Mouse (Mus musculus) adrenal gland, postnatal 4 days (tissue): ENCODE results near the gene Igf1r. TPM values are rescaled to one million over a fixed set of nuclear protein-coding genes. Genes with fewer than 3 reads are reported as not detected.

Source experiments
- DNase-seq, 2 experiments: peaks; one replicate each; pipeline ENCODE4 v3.0.0; 2021 to 2022; ENCODE audit warnings: low spot score in 2 of 2, mixed read lengths in 2 of 2
- total RNA-seq, 2 experiments: library from RNA; stranded (reverse); gene quantifications; 2 replicates each; pipeline ENCODE4 v1.2.3; 2021

The Igf1r gene
- total RNA-seq, 2 experiments from 2014 or later, result 71.9 to 75.8 TPM

DNA sequence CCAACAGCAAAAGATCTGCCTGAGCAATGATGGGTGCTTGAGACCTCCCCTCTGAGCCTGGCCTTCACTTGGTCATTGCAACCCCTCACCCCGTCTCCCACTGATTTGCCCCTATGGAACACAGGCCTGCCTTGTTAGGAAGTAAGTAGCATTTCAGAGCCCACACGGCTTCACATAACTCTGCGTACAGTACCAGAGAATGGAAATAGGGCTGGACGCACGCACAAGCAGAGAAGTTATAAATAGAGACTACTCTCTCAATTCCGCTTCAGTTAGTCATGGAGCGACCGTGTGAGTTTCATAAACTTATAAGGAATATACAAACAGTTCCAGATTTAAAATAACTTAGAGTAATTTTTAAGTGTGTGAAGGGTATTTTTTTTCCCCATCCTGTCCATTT, 200.6 kb downstream of the Igf1r start:
- DNase-seq, result no peak

- DNase-seq, result no peak
Measured at GRCm38 (mm10) chr7:68154588-68154987, 202.0 kb downstream of the Igf1r start.

DNA sequence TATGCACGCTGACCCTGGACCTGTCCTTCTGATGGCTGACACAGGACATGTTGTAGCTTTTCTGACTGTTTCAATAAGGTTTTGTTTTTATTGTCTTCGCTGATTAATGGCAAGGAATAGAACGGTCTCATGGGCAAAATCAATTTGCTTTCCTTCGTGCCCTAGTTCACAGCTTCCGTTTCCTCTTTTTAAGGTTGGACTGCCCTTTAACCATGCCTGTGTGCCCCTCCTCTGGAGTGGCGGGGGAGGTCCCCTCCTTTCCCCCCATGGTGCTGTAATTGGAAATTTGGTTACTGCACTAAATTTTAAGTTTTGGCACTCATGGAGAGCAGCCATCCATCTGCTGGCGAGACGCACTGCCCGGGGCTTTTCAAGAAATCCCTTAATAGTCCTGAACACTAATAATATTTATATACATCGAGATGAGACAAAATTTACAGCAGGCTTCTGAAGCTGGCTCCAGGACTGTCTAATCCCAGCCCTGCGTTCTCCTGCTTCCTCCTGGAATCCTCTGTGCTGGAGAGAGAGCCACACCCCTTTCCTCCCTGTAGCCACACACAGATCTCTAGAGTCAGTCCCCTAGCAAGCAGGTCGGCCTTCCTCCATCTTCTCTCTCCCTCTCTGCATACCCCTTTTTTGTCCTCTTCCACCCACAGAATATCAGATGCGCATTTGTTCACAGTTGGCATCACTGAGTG, 207.6 kb downstream of the Igf1r start:
- DNase-seq, result no peak

DNA sequence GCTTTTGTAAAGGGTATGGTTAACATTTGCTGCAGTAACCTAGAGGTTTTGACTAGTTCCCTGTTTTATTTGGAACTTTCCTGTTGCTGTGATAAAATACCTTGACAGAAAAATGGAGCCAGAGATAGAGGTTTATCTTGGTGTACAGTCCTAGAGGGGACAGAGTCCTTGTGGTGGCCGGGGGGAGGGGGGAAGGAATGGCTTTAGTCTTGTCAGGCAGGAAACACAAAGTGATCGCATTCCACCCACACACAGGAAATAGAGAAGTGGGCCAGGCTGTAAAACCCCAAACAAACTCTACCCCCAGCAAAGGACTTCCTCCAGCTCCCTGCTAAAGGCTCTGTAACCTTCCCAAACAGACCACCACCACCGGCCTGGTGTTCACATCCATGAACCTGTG, 211.4 kb downstream of the Igf1r start:
- DNase-seq, result no peak

DNA sequence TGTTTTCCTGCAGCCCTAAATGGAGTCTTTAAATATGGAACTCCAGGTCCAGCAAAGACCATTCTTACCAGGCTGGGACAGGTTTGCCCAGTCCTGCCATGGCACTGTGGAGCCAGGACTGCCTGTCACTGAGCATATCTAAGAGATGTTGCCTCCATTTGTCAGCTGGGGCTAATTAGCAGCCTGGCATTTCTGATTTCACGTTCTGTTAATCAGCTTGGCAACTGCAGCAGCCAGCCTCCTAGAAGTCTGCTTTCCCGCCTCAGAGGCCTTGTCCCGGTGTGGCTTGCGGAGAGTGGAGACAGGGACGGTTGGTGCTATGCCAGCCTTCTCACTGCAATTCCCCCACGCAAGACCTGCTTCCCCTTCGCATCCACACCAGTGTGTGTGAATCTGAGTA, 220.1 kb downstream of the Igf1r start:
- no peak for DNase-seq

DNA sequence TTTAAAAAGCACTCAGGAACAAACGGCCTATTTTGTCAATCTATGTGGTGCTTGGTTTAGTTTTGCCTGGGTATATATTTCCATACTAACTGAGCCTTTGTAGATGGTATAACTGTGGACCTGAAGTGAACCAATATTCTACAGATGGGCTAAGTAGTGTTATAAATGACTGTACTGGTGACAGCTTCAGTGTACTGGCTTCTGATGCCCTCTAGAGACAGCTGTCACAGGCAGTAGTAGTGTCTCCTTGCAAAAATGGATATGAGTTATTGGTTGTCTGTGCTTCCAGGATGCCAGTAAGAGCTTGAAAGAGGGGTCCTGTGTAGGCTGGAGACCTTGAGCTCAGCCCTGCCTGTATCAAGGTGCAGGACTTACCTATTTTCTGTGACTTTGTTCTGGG, 227.0 kb downstream of the Igf1r start:
- no peak for DNase-seq

DNA sequence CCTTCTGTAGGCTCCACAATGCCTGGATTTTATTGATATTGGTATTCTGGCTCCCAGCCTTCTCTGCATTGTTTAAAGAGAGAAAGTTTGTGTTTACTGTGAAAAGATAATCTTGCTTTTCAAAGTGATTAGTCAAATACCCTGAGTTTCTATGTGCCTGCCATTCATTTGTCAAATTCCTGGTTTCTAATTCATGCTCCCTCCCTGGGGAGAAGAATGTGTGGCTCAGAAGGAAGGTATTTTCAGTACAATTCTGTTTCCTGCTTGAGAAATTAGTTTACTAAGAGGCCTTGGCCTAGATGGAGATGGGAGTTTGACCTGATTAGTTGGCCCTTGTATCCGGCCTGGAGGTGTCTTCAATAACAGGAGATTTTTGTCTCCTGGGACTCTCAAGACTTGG, 228.5 kb downstream of the Igf1r start:
- DNase-seq, result no peak

- no peak for DNase-seq
Measured at GRCm38 (mm10) chr7:68182025-68182424, 229.4 kb downstream of the Igf1r start.

GRCm38 (mm10) chr7:68182773-68183172, 230.1 kb downstream of the Igf1r start:
- no peak for DNase-seq

DNA sequence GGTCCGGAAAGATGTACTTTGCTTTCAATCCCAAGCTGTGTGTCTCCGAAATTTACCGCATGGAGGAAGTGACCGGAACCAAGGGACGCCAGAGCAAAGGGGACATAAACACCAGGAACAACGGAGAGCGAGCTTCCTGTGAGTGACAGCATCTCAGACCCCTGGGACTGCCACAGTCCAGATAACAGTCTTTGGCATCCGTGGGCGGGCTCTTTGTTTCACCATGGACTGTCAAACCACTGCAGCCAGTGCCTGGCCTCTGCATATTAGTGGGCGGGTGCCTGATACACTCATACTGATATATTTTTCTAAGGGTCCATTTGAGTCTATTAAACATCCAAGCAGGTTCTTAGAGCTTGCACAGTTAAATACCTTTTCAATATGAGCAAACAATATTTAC, 230.8 kb downstream of the Igf1r start:
- no peak for DNase-seq

DNA sequence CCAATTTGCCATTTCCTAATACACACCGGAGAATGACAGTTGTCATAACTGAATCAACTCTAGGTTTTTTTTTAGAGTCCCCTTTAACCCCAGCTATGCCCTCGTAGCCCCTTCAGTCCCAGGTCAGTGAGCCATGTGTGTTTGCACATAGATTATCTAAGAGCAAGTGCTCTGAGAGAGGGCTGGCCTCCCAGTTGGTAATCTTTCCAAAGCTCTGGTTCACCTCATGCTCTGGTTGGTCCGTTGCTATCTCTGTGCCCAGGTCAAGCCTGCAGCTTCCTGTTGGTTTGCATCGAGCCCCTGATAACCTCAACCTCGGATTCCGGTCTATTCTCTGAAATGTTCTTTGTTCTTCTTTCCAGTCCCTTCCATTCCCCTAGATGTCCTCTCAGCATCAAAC, 236.6 kb downstream of the Igf1r start:
- no peak for DNase-seq

DNA sequence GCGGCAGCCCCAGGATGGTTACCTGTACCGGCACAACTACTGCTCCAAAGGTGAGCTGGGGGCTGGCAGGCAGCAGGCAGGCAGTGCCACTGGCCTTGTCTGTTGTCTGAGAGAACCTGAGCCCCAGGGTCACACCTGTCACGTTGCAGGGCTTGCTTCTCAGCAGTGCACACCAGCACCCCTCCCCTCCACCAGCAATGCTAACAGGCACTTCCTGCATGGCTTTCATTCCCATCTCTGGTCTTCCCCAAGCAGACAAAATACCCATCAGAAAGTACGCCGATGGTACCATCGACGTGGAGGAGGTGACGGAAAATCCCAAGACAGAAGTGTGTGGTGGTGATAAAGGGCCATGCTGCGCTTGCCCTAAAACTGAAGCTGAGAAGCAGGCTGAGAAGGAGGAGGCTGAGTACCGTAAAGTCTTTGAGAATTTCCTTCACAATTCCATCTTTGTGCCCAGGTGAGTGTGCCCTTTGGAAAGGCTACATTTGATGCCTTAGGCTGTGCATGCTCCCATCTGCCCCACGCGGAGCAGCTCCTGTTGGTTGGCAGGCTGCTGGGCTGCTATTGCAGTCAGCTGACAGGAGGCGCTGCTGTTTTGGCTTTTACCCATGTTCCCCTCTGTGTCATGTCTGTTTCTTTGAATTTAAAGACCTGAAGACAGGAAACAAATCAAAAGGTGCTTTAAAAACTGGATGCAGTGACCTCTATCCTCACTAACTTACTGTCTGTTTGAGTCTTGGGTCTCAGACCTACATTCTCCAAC, 237.2 kb downstream of the Igf1r start:
- DNase-seq, result no peak

- no peak for DNase-seq
Measured at GRCm38 (mm10) chr7:68193958-68194695, 241.5 kb downstream of the Igf1r start.

DNA sequence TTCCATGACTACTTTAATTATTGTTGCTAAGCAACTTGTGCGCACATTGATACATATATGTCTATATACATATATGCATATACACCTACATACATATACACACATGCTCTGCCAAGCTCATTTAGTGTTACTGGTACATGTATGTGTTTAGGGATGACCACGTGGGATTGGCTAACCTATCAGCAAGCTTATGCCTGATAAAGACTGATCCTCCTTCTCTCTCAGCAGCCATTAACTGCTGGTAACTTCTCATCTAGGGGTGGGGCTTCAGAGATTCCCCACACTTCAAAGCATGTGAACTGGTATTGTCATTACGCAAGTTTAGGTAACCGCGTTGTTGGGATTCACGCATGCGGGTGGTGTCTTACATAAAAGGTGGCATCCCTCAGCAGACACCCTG, 247.0 kb downstream of the Igf1r start:
- DNase-seq, result no peak

- DNase-seq, result no peak
Measured at GRCm38 (mm10) chr7:68205776-68206427, 253.3 kb downstream of the Igf1r start.

- no peak for DNase-seq
Measured at GRCm38 (mm10) chr7:68209039-68209438, 256.4 kb downstream of the Igf1r start.

DNA sequence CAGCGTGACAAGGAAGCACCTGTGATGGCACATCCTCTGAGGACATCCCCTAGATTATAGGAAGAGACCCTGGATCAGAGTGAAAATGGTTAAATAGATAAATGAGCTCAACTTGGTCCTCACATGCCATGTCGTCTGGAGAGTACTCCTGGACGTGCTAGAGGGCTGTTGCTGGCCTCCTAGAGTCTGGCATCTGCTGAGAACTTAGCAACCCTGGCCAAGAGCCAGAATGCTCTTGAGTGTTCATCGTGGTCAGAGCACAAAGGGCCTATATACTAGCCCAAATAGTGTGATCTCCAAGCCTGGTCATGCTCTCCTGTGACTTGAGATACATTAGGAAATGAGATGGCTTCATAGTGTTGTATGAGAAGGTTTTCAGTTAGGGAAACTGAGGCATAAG, 257.8 kb downstream of the Igf1r start:
- no peak for DNase-seq

DNA sequence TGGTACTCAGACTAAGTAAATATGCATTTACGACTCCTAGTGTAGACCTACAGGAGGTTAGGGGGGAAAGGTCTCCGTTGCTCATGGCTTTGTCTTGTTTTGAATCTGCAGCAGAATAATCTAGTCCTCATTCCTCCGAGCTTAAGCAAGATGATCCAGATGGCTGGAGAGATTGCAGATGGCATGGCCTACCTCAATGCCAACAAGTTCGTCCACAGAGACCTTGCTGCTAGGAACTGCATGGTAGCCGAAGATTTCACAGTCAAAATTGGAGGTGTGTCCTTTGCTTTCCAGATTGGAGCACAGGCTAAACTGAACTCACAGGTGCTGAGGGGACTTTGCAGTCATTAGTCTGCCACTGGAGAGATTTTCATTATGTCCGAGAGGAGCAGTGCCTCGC, 259.3 kb downstream of the Igf1r start:
- DNase-seq, result no peak

- DNase-seq, result no peak
Measured at GRCm38 (mm10) chr7:68213842-68214241, 261.2 kb downstream of the Igf1r start.

DNA sequence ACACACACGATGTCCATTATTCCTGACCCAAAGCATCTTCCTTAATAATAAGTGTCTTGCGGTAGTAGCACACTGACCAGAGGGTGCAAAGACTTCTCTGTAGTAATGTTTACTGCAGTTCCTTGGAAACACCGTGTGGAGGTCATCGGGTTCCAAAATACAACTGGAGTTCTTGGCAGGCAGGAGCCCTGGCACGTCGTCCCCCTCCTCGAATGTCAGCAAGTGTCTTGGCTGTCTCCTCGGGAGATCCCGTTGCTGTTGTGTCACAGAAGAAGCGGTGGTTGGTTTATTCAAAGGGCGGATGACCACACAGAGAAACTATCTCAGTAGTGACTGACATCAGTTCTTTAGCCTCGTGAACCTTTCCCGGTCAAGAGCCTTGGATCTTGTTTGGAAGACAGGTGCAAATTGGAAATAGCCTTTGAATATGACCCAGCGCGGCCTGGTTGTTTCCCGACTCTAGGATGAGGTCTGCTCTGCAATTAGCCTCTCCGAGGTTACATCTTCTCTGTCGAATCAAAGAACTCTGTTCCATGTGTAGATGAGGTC, 263.0 kb downstream of the Igf1r start:
- DNase-seq, result no peak

DNA sequence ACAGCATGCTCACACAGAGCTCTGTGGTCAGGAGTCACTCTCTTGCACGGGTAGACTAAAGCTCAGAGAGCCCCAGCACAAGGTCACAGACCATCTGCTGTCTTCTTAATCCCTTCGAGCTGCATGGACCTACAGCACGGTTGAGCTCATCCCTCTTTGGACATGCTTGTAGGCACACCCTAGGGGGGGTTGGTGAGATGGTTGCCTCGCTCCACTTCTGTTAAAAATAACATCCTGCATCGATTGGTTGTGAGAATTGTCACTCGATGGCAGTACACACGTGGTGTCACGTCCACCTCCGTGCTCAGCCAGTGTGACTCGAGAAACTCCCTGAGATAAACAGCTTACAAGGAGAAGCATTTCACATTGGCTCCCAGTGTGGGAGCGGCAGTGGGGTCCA, 266.3 kb downstream of the Igf1r start:
- no peak for DNase-seq
